8 mouse cellular contexts compared by ENCODE assay signal in genomic region chr7:92876066-92876465, GRCm38 (mm10). TPM values are rescaled to one million over a fixed set of nuclear protein-coding genes. Genes with fewer than 3 reads are reported as not detected.
DNase-seq lines count a peak whose midpoint lies in the region; ATAC-seq lines count a peak whose summit lies in the region.

No protein-coding gene starts in this region.

- peaks cover 74% of the 10 kb centered on the region for H3K4me1 ChIP-seq in erythroblast, embryonic 14.5 days (ENCODE audit: control insufficient read depth)
- peaks cover 14% of the 10 kb centered on the region for H3K4me1 ChIP-seq in heart, embryonic 15.5 days (replicated peaks)
- peaks cover 18% of the 10 kb centered on the region for H3K4me1 ChIP-seq in limb, embryonic 13.5 days

- peak; percentile 28 for DNase-seq in adrenal gland, postnatal 10 days
- peak; percentile 11 for DNase-seq in splenic B cell, adult 2 months (ENCODE audit: low read depth, low spot score)
- no peak for DNase-seq in retina, embryonic 14.5 days (ENCODE audit: low spot score)
- DNase-seq in frontal cortex, postnatal 14 days (ENCODE audit: low spot score in 2 of 2), result no peak

- no peak for ATAC-seq in erythroblast, adult 5-6 weeks (replicated peaks; ENCODE audit: low FRiP score, poor library complexity, severe bottlenecking)
- ATAC-seq in heart, embryonic 15.5 days (replicated peaks; ENCODE audit: insufficient number of reproducible peaks, insufficient read depth, low FRiP score, low read depth), result no peak
- ATAC-seq in limb, embryonic 13.5 days (ENCODE audit: low FRiP score, low read depth), result no peak

- no peak overlapping the region for H3K9ac ChIP-seq in heart, embryonic 15.5 days
- peak overlapping the region; percentile 35; the same call in 1 of the 2 replicates for H3K9ac ChIP-seq in limb, embryonic 13.5 days

- H3K27ac ChIP-seq in heart, embryonic 15.5 days, result peak overlapping the region; percentile 99
- H3K27ac ChIP-seq in limb, embryonic 13.5 days, result peak overlapping the region; percentile 82

- 31% methylated on average over 3 of the region's 3 CpGs for WGBS in heart, embryonic 15.5 days
- WGBS in limb, embryonic 13.5 days, result 18% methylated on average over 3 of the region's 3 CpGs

- H3K27me3 ChIP-seq in erythroblast, embryonic 14.5 days (ENCODE audit: control insufficient read depth), result no peaks in the 10 kb centered on the region
- H3K27me3 ChIP-seq in heart, embryonic 15.5 days, result no peaks in the 10 kb centered on the region
- H3K27me3 ChIP-seq in limb, embryonic 13.5 days, result no peaks in the 10 kb centered on the region
- no peaks in the 10 kb centered on the region for H3K27me3 ChIP-seq in splenic B cell, adult 2 months (ENCODE audit: control insufficient read depth, insufficient read depth, low read length, poor library complexity, severe bottlenecking)

- peak overlapping the region; percentile 89 for H3K4me2 ChIP-seq in heart, embryonic 15.5 days
- peak overlapping the region; percentile 77 for H3K4me2 ChIP-seq in limb, embryonic 13.5 days (replicated peaks)

- H3K9me3 ChIP-seq in erythroblast, embryonic 14.5 days (ENCODE audit: control insufficient read depth, low read length), result no peaks in the 10 kb centered on the region
- no peaks in the 10 kb centered on the region for H3K9me3 ChIP-seq in heart, embryonic 15.5 days (replicated peaks)
- no peaks in the 10 kb centered on the region for H3K9me3 ChIP-seq in limb, embryonic 13.5 days

- H3K4me3 ChIP-seq in erythroblast, embryonic 14.5 days (replicated peaks), result peak overlapping the region; percentile 86
- peak overlapping the region; percentile 86 for H3K4me3 ChIP-seq in heart, embryonic 15.5 days
- peak overlapping the region; percentile 67 for H3K4me3 ChIP-seq in limb, embryonic 13.5 days

- peaks cover 30% of the 10 kb centered on the region for H3K36me3 ChIP-seq in erythroblast, embryonic 14.5 days (ENCODE audit: control insufficient read depth)
- H3K36me3 ChIP-seq in heart, embryonic 15.5 days, result no peaks in the 10 kb centered on the region
- H3K36me3 ChIP-seq in limb, embryonic 13.5 days, result no peaks in the 10 kb centered on the region
- no peaks in the 10 kb centered on the region for H3K36me3 ChIP-seq in splenic B cell, adult 2 months (ENCODE audit: control insufficient read depth, insufficient read depth, low read length, poor library complexity, severe bottlenecking)

RNA-seq across cellular contexts. Expression of gene Prcp, which starts 1.8 kb away (rescaled TPM):
- 1.4 and 2.6 TPM in 2 replicates for polyA plus RNA-seq in erythroblast, embryonic 14.5 days (2012)
- total RNA-seq in erythroblast, adult 5-6 weeks (2015; ENCODE audit: low replicate concordance), result 37.5 and 37.6 TPM in 2 replicates
- 9.6 and 22.8 TPM in 2 replicates for total RNA-seq in erythroblast, adult 5-6 weeks (2017; ENCODE audit: low replicate concordance)
- 10 to 100 TPM; 34.2 to 39.0 TPM for total RNA-seq in adrenal gland, postnatal 10 days (2021)
- 19.1 and 22.0 TPM in 2 replicates for polyA plus RNA-seq in heart, embryonic 15.5 days (2015; fragmentation: Nextera tagmentation; extraction: Ambion mirVana)
- 25.7 and 27.2 TPM in 2 replicates for polyA plus RNA-seq in limb, embryonic 13.5 days (2015; fragmentation: Nextera tagmentation; extraction: Ambion mirVana)

RNA-seq across cellular contexts. Expression of gene Ddias, which starts 2.0 kb away (rescaled TPM):
- polyA plus RNA-seq in erythroblast, embryonic 14.5 days (2012), result 0.14 and 0.55 TPM in 2 replicates
- 6.7 and 9.4 TPM in 2 replicates for total RNA-seq in erythroblast, adult 5-6 weeks (2015; ENCODE audit: low replicate concordance)
- total RNA-seq in erythroblast, adult 5-6 weeks (2017; ENCODE audit: low replicate concordance), result 7.6 and 10.9 TPM in 2 replicates
- 1 to 10 TPM; 1.7 to 3.4 TPM for total RNA-seq in adrenal gland, postnatal 10 days (2021)
- polyA plus RNA-seq in heart, embryonic 15.5 days (2015; fragmentation: Nextera tagmentation; extraction: Ambion mirVana), result 8.2 and 9.0 TPM in 2 replicates
- polyA plus RNA-seq in limb, embryonic 13.5 days (2015; fragmentation: Nextera tagmentation; extraction: Ambion mirVana), result 13.0 and 14.0 TPM in 2 replicates

Comparison
In these comparisons a context has a peak if more than half of its experiments do, and no peak if none do; other contexts are left out.
1. DNase-seq: peak in adrenal gland, postnatal 10 days (single experiment) and splenic B cell, adult 2 months (single experiment); none in retina, embryonic 14.5 days (single experiment) and frontal cortex, postnatal 14 days (0 of 2).
2. Peak in every context shown above with its lines, with median percentiles within 50 percentile points of each other: H3K4me3 ChIP-seq.